Mouse (Mus musculus): ENCODE results near the gene Adamtsl4.
A peak's percentile ranks its signal among the peaks of the same experiment; 100 is the strongest.
"Not testable (repeated sequence)": the region's sequence is repeated elsewhere in the genome, so short reads cannot be mapped to it uniquely, and the experiment has no call there.

The Adamtsl4 gene

DNA sequence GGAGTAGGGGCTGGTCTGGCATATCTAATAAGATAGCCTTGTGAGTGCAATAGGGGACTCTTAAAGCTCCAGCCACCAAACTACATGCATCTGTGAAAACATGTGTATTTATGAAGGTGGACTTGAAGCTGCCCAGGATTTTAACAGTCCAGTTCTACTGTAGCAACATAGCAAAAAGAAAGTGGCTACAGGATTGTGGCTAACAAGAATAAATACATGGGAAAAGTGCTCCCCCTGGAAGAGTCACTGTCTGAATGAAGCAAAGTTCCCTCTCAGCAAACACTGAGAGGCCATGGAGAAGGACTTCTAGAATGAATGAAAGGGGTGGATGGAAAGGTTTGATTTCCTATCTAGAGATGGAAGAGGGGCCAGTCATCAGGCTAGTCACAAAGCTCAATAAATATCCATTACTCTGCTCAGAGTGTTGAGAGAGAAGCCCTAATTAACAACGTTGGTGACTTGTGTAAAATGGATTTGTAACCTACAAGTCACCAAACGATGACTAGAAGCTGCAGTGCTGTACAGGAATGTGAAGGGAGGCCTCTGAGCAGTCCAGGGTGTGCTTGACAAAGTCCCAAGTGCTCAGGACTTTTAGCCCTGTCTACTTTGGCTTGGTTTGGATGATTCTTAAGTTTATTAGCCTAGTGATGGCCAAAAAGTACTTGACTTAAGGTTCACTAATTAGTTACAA lies 26.8 kb downstream of the Adamtsl4 start:
- no peak for DNase-seq (ENCODE audit: low spot score in 2 of 2)

DNA sequence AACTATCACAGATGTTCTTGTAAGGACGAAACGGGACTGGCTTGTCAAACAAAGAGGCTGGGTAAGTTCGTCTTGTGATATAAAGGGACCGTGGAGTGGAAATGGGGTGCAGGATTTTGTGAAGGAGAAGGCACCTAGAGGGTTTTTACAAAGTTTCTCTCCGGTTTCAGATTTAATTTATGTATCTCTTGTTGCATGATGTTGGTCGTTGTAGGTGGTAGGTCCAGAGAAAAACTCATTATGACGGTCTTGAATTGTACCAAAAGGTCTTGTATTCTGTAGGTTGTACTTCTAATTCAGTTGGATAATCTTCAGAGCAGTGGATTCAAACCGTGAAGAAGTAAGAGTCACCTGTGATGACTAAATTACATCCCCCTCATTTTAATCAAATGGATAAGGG lies 27.8 kb downstream of the Adamtsl4 start:
- DNase-seq (ENCODE audit: low spot score in 2 of 2), result no peak

- peak; percentile 69 to 73 for DNase-seq (ENCODE audit: low spot score in 2 of 2)
Observed at GRCm38 (mm10) chr3:95658868-95659712, 28.6 kb downstream of the Adamtsl4 start.

DNA sequence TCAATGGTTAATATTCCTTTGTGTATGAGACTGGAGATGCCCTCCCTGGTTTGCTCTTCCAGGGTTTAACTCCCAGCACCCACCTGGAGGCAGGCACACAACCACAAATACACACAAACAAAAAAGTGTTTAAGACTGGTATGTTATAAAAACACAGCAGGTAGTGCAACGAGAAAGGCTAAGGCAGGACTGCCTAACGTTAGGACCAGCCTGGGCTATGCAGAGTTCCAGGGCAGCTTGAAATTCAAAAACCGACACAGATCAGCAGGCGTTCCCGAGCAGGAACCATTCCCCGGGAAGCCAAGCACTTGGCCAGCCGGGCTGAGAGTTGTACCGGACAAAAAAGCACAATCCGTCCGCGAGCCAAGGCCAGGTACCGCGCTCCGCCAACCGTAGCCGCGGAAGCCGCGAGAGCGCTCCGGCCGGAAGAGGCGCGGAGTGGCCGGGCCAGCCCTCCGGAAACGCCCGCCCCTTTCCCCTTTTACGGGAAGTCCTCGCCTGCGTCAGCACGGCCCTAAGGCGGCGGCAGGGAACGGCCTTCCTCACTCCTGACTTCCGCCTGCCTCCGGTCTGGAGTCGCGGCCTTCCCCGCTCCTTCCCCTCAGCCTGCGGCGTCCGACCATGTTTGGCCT lies 29.4 kb downstream of the Adamtsl4 start, which contains the start of gene Mcl1:
Gene Mcl1, plus strand, starts transcription at position 553 of the 632 bp plus-strand sequence.
- DNase-seq (ENCODE audit: low spot score in 2 of 2), result peak; percentile 92 to 95

- DNase-seq (ENCODE audit: low spot score in 2 of 2), result no peak
Observed at GRCm38 (mm10) chr3:95657711-95658110, 30.0 kb downstream of the Adamtsl4 start.

GRCm38 (mm10) chr3:95657108-95657507 lies 30.6 kb downstream of the Adamtsl4 start:
- DNase-seq (ENCODE audit: low spot score in 2 of 2), result no peak

DNA sequence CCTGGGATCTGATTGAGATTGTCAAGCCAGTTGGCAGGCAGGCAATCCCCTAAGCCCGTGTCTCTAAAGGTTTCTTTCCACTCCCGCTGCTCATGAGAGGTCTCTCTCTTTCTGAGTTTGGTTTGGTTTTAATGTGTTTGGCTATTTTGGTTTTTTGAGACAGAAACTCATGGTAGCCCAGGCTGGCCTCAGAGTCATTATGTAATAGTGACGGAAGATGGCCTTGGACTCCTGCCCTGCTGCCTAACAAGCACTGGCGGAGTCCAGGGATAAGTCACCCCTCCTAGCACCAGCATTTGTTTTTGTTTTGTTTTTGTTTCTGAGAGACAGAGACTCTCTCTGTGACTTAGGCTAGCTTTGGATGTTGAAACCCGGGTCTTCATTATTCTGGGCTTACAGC lies 32.3 kb downstream of the Adamtsl4 start:
- DNase-seq (ENCODE audit: low spot score in 2 of 2), result no peak

- not testable (repeated sequence) for DNase-seq (ENCODE audit: low spot score in 2 of 2)
Observed at GRCm38 (mm10) chr3:95654371-95654770, 33.3 kb downstream of the Adamtsl4 start.

GRCm38 (mm10) chr3:95653473-95654034 lies 34.2 kb downstream of the Adamtsl4 start:
- no peak for DNase-seq (ENCODE audit: low spot score in 2 of 2)

DNA sequence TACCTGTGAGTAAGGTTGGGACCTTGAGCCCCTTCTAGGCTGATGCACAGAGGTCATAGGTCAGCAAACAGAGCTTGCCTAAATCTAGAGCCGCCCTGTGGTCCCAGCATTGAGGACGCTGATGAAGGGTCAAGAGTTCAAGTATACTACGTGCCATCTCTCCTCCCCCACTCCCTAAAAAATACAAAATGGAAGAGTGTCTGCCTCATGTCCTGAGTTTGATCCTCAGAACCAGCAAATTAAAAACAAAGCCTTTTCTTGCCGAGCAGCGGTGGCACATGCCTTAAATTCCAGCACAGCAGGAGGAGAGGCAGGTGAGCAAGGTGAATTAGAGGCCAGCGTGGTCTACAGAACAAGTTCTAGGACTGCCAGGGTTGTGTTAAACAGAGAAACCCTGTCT lies 34.8 kb downstream of the Adamtsl4 start:
- no peak for DNase-seq (ENCODE audit: low spot score in 2 of 2)

DNA sequence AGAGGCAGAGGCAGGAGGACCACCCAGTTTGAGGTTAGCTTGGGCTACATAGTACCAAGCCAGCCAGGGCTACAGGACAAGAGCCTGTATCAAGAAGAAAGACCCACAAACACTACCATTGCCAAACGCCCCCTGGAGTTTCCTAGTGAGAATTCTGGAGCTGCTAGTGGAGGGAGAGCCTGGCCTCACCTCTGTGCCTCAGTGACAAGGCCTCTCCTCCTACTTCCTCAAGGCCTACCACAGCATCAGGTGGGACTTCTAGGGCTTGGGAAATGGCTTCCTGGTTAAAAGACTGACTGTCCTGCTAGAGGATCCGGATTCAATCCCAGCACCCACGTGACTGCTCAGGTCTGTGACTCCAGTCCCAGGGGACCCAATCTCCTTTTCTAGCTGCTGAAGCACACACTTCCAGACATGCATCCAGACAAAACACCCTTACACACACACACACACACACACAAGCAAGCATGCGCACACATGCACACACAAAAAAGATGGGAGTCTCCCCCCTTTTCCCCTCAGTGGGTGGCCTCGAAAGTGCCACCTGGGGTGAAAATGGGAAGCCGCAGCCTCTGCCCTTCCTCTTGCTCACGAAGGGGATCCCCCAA lies 35.4 kb downstream of the Adamtsl4 start:
- no peak for DNase-seq (ENCODE audit: low spot score in 2 of 2)

- DNase-seq (ENCODE audit: low spot score in 2 of 2), result no peak
Observed at GRCm38 (mm10) chr3:95651391-95652203, 36.1 kb downstream of the Adamtsl4 start.

DNA sequence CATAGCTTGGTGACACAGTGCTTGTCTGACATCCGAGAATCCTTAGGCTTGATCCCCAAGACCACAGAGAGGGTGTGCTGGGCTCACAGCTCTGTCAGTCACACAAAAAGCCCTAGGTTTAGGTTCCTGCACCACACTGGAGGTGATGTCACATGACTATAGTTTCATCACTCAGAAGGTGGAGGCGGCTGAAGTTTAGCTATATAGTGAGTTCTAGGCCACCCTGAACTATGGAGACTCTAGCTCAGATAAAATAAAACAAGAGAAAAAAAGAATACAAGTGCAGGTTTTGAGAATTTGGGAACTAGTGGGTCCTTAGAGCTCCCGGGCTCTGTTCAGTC lies 36.7 kb downstream of the Adamtsl4 start:
- DNase-seq (ENCODE audit: low spot score in 2 of 2), result no peak

- DNase-seq (ENCODE audit: low spot score in 2 of 2), result no peak
Observed at GRCm38 (mm10) chr3:95650276-95651032, 37.3 kb downstream of the Adamtsl4 start.

GRCm38 (mm10) chr3:95648016-95648415 lies 39.7 kb downstream of the Adamtsl4 start:
- no peak for DNase-seq (ENCODE audit: low spot score in 2 of 2)

- no peak for DNase-seq (ENCODE audit: low spot score in 2 of 2)
Observed at GRCm38 (mm10) chr3:95645313-95646235, 42.1 kb downstream of the Adamtsl4 start.

GRCm38 (mm10) chr3:95643097-95643496 lies 44.6 kb downstream of the Adamtsl4 start:
- DNase-seq (ENCODE audit: low spot score in 2 of 2), result no peak

DNA sequence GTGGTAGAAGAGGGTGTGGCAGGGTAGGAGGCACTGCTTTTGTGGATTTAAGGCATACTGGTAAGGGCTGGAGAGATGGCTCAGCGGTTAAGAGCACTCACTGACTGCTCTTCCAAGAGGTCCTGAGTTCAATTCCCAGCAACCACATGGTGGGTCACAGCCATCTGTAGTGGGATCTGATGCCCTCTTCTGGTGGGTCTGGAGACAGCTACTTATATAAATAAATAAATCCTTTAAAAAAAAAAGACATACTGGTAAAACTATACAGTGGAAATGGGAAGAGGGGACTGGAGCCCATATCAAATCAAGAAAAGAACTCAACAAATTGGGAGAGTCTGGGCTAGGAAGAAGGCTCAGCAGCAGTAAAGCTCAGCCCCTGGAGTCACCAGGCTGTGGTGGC lies 48.0 kb downstream of the Adamtsl4 start:
- no peak for DNase-seq (ENCODE audit: low spot score in 2 of 2)

DNA sequence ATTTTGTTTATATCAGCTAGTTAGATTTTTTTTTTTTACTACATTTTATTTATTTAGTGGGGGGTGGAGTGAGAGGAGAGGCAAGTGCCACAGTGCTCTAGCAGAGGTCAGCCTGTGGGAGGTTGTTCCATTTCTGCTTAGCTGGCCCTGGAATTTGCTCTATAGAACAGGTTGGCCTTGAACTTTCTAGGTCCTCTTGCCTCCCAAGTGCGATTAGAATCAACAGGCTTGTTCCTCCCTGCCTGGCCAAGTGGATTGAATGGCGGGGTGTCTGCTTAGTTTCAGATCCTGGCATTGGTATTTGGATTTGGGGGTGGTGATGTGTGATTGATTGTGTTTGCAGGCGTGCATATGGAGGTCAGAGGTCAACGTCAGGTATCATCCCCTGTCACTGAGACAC lies 51.6 kb downstream of the Adamtsl4 start:
- DNase-seq (ENCODE audit: low spot score in 2 of 2), result no peak

Measured in urinary bladder, postnatal 36 days (tissue).